Mouse (Mus musculus) liver, adult 2 months (tissue): Measurements from ENCODE around the gene Ppm1h.

Experiments
- CTCF ChIP-seq: fragments of 200-500 bp; IDR thresholded peaks from 2 replicates; pipeline ENCODE4 v1.5.1; 2011; ENCODE audit warnings: low read depth, low read length, control low read depth
- POLR2A ChIP-seq: fragments of 200-500 bp; IDR thresholded peaks from 2 replicates; pipeline ENCODE4 v1.6.1; 2011; ENCODE audit warnings: low read length, control low read depth; ENCODE audit not compliant: insufficient read depth; ENCODE audit errors: extremely low read depth

GRCm38 (mm10) chr10:122870848-122871494 lies 192.4 kb downstream of the Ppm1h start:
- TF ChIP-seq CTCF (no peak), POLR2A (no peak)
